Mouse (Mus musculus) liver, embryonic 14.5 days (tissue): ENCODE measurements around the gene Trpm2.

ENCODE experiments used
- CTCF ChIP-seq: IDR thresholded peaks from 2 replicates; pipeline ENCODE4 v1.5.1; 2016; ENCODE audit warnings: antibody characterized with exemption, low read depth, control low read depth
- EP300 ChIP-seq: IDR thresholded peaks from 2 replicates; pipeline ENCODE4 v1.6.1; 2016; ENCODE audit warnings: antibody characterized with exemption, low read depth

DNA sequence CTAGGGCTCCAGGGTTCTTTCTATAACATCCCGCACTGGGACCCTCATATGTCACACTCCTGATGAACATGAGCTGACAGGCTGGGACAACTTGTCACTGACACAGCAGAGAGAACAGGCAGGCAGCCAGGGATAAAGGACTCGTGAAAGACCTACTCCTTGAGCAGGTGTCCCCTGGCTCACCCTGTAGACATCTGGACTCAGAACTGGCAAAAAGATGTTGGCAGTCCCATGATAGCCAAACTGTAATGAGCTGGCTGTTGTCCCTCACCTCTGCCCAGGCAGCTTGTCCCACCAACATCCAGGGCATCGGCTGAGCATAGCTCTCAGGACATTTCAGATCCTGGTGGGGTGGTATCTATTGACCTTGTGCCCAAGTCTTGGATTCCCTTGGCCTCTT lies 25.3 kb upstream of the Trpm2 start:
- TF ChIP-seq EP300, result no peak
- no peak for TF ChIP-seq CTCF
